Mouse (Mus musculus) hematopoietic stem cell, adult 5-6 weeks (primary cell): ENCODE results near the gene Kctd6. TPM values are rescaled to one million over a fixed set of nuclear protein-coding genes. Genes with fewer than 3 reads are reported as not detected.

Experiments
- ATAC-seq, 2 experiments: fragments of 125-278 bp in 1 of 2; replicated peaks in 1 of 2; 2 replicates each; pipeline ENCODE4 v1.8.0; 2016 to 2017; ENCODE audit warnings: inconsistent platforms in 2 of 2, mild to moderate bottlenecking in 2 of 2, moderate number of reproducible peaks in 2 of 2, low read depth in 1 of 2, moderate TSS enrichment in 1 of 2; ENCODE audit not compliant: low FRiP score in 2 of 2, poor library complexity in 2 of 2, severe bottlenecking in 2 of 2, insufficient read depth in 1 of 2, low TSS enrichment in 1 of 2
- total RNA-seq: library from RNA; stranded (forward); fragments of 172-1452, 232-1000 nt; gene quantifications from 2 replicates; pipeline ENCODE4 v1.2.3, GENCODE M21; 2017

Gene Kctd6
- total RNA-seq, result 3.0 and 5.6 TPM in 2 replicates

- peak; percentile 94 to 97 for ATAC-seq
Observed at GRCm38 (mm10) chr14:8213803-8214224, at the start of gene Kctd6. Gene Kctd6, plus strand, starts transcription at chr14:8214140.

- no peak for ATAC-seq
Observed at GRCm38 (mm10) chr14:8164463-8164862, 49.5 kb upstream of the Kctd6 start.

DNA sequence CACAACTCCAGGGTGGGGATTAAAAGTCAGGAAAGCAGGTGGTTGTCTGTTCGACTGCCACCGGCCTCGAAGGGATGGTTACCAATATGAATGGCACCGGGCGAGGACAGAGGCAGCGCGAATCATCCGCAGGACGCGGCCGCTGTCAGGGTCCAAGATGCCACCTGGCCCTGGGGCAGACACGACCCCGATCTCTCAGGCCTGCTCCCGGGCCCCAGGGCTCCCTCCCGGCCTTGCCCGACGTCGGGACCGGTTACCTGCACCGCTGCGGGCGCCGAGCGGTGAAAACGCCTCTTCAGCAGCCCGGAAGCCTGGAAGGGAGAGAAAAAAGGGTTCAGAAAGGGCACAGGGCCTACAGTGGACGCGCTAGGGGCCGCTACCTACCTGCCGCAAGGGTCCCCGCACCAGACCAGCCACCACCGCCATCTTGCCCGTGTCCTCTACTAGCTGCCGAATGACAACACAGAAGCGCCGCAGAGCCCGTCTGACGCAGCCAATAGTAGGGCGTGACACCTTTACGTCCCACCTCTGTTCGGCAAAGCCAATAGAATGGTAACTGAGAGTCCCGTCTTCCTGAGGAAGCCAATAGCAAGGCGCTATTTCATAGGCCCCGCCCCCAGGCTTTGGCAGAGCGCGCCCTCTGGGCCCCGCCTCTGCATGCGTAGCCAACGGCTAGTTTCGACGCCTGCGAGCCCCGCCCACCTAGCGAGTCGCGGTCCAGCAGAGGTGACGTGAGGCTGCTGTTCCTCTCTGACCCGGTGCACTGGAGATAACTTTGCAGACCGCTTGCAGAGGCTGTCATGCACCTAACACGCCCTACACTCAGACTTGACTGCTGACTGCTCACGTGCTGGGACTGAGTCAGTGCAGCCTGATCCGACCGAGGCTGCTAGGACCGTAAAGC, 41.2 kb upstream of the Kctd6 start, which contains the start of gene Pdhb:
TSS of gene Pdhb (minus strand) at position 519 of the 904 bp plus-strand sequence.
- ATAC-seq, result peak; percentile 95 to 96

GRCm38 (mm10) chr14:8173542-8174250, 40.2 kb upstream of the Kctd6 start:
- peak in 1 of 2 experiments; percentile 29; a peak in 1 of 4 replicates for ATAC-seq

DNA sequence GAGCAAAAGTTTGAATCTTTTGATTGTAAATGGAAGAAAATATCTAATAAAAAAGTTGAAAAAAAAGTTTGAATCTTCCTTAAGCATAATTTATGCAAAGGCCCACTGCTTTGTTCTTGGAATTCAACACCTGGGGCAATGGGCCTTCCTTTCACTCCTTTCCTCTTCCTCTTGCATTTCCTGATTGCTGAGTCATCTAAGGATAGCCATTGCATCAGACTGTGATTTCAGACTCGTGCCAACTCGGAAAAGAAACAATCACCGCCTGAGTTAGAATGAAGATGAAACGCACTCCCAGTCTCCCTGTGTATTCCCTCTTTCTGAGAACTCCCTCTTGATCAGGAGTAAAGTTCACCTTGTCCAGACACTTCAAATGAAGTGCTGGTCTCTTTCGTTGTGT, 39.3 kb upstream of the Kctd6 start:
- ATAC-seq, result no peak

GRCm38 (mm10) chr14:8176251-8176650, 37.7 kb upstream of the Kctd6 start:
- no peak for ATAC-seq

GRCm38 (mm10) chr14:8180371-8181035, 33.4 kb upstream of the Kctd6 start:
- ATAC-seq, result no peak

GRCm38 (mm10) chr14:8183330-8183729, 30.6 kb upstream of the Kctd6 start:
- ATAC-seq, result no peak

GRCm38 (mm10) chr14:8186278-8187045, 27.5 kb upstream of the Kctd6 start:
- no peak for ATAC-seq

GRCm38 (mm10) chr14:8190556-8190955, 23.4 kb upstream of the Kctd6 start:
- no peak for ATAC-seq

GRCm38 (mm10) chr14:8191331-8191965, 22.5 kb upstream of the Kctd6 start:
- no peak for ATAC-seq

GRCm38 (mm10) chr14:8192727-8193126, 21.2 kb upstream of the Kctd6 start:
- no peak for ATAC-seq

DNA sequence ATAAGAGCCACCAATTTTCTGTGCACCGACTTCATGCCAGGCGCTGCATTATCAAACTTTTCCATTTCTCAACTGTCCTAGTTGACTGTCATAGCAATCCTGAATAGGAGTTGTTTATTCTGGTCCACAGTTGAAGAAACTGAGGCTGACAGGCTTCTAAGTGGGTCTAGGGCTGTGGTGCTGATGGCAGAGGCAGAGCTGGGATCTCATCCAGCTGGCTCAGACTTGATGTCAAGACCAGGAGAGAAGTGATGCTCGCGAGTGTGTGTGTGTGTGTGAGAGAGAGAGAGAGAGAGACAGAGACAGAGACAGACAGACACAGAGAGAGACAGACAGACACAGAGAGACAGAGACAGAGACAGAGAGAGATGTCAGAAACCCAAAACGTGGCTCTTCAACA, 13.2 kb upstream of the Kctd6 start:
- ATAC-seq, result no peak

- ATAC-seq, result no peak
Observed at GRCm38 (mm10) chr14:8201715-8202114, 12.2 kb upstream of the Kctd6 start.

GRCm38 (mm10) chr14:8206179-8206910, 7.6 kb upstream of the Kctd6 start:
- ATAC-seq, result no peak

- ATAC-seq, result no peak
Observed at GRCm38 (mm10) chr14:8207105-8207504, 6.8 kb upstream of the Kctd6 start.
